Mouse (Mus musculus) lung, adult 18-20 months (tissue): ENCODE data around the gene Soga3.

Experiments used
- DNase-seq, 2 experiments: peaks; one replicate each; pipeline ENCODE4 v3.0.0; 2022; ENCODE audit warnings: mixed read lengths in 2 of 2

The Soga3 gene

GRCm38 (mm10) chr10:29143566-29144335, at the start of gene Soga3:
Soga3 (plus strand) TSS chr10:29143839.
- no peak for DNase-seq

GRCm38 (mm10) chr10:29106962-29107361, 36.7 kb upstream of the Soga3 start:
- no peak for DNase-seq

- no peak for DNase-seq
Measured at GRCm38 (mm10) chr10:29142556-29143105, 1.0 kb upstream of the Soga3 start.

GRCm38 (mm10) chr10:29144612-29145405, 1.2 kb downstream of the Soga3 start:
- no peak for DNase-seq

GRCm38 (mm10) chr10:29146198-29146857, 2.7 kb downstream of the Soga3 start:
- DNase-seq = no peak

- peak; percentile 65 to 73 for DNase-seq
Measured at GRCm38 (mm10) chr10:29146858-29147640, 3.4 kb downstream of the Soga3 start.

- no peak for DNase-seq
Measured at GRCm38 (mm10) chr10:29147641-29147990, 4.0 kb downstream of the Soga3 start.

- DNase-seq = no peak
Measured at GRCm38 (mm10) chr10:29148076-29148475, 4.4 kb downstream of the Soga3 start.

GRCm38 (mm10) chr10:29155304-29155703, 11.7 kb downstream of the Soga3 start:
- DNase-seq = no peak

- no peak for DNase-seq
Measured at GRCm38 (mm10) chr10:29161664-29162063, 18.0 kb downstream of the Soga3 start.

- DNase-seq = no peak
Measured at GRCm38 (mm10) chr10:29173778-29174177, 30.1 kb downstream of the Soga3 start.

GRCm38 (mm10) chr10:29175656-29176055, 32.0 kb downstream of the Soga3 start:
- no peak for DNase-seq

GRCm38 (mm10) chr10:29176881-29177280, 33.2 kb downstream of the Soga3 start:
- no peak for DNase-seq

GRCm38 (mm10) chr10:29178003-29178402, 34.4 kb downstream of the Soga3 start:
- no peak for DNase-seq

GRCm38 (mm10) chr10:29180210-29180609, 36.6 kb downstream of the Soga3 start:
- DNase-seq = no peak

GRCm38 (mm10) chr10:29181046-29181445, 37.4 kb downstream of the Soga3 start:
- no peak for DNase-seq

- no peak for DNase-seq
Measured at GRCm38 (mm10) chr10:29193769-29194168, 50.1 kb downstream of the Soga3 start.

- DNase-seq = no peak
Measured at GRCm38 (mm10) chr10:29196811-29197210, 53.2 kb downstream of the Soga3 start.

GRCm38 (mm10) chr10:29198642-29199041, 55.0 kb downstream of the Soga3 start, which contains the start of gene Gm49353:
Gm49353 (plus strand) TSS chr10:29198954.
- DNase-seq = no peak

GRCm38 (mm10) chr10:29199835-29200234, 56.2 kb downstream of the Soga3 start:
- no peak for DNase-seq

GRCm38 (mm10) chr10:29200609-29201008, 57.0 kb downstream of the Soga3 start:
- DNase-seq = no peak

- DNase-seq = peak in 1 of 2 experiments; percentile 24
Measured at GRCm38 (mm10) chr10:29206730-29207129, 63.1 kb downstream of the Soga3 start.
